10 mouse cellular contexts compared by ENCODE assay signal in the genomic region with DNA sequence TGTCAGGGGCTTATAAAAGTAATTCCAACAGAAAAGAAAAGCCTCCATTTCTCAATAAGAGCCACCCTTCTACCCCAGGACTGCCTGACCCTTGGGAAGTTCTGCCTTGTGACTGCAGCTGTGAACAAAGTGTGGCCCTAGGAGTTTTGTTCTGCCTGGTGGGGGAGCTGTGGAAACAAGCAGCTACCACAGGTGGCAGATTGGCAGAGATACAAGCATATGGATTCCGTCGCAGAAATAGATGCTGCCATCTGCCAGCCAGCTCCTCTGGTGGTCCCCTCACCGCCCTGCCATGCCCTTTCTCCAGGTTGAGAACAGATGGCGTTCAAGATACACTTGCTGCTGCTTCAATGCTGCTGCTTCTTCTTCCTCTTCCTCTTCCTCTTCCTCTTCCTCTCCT. TPM values are rescaled to one million over a fixed set of nuclear protein-coding genes. Genes with fewer than 3 reads are reported as not detected.
DNase-seq lines count a peak whose midpoint lies in the region; ATAC-seq lines count a peak whose summit lies in the region.
"Had no signal": no experiment of that assay in that cellular context is flagged by ENCODE, and none has a peak within 500 bp of the region (broad histone marks: within the 10 kb centered on the region; RNA-seq: fewer than 3 reads in every experiment).

No protein-coding gene starts in this region.

- no peaks in the 10 kb centered on the region for H3K27me3 ChIP-seq in hindbrain, embryonic 11.5 days (ENCODE audit: control insufficient read depth, insufficient read depth, low read length)

- ATAC-seq in frontal cortex, adult (ENCODE audit: low TSS enrichment), result peak; percentile 55; the same call in 1 of the 2 replicates
- ATAC-seq in hindbrain, embryonic 11.5 days (ENCODE audit: low FRiP score), result peak; percentile 69

- peaks cover 3% of the 10 kb centered on the region; the same call in 1 of the 2 replicates for H3K36me3 ChIP-seq in hindbrain, embryonic 11.5 days (ENCODE audit: control insufficient read depth, insufficient read depth, low read length)

- H3K4me2 ChIP-seq in hindbrain, embryonic 11.5 days (replicated peaks; ENCODE audit: low read depth, low read length), result no peak overlapping the region

- H3K4me1 ChIP-seq in hindbrain, embryonic 11.5 days (replicated peaks; ENCODE audit: control insufficient read depth, insufficient read depth, low read length), result peaks cover 4% of the 10 kb centered on the region; the same call in 1 of the 2 replicates

- H3K9me3 ChIP-seq in hindbrain, embryonic 11.5 days (ENCODE audit: control insufficient read depth, low read length), result no peaks in the 10 kb centered on the region

- DNase-seq in frontal cortex, postnatal 25 days (ENCODE audit: low spot score in 2 of 2), result no peak
- peak; percentile 54 to 58 for DNase-seq in right cerebral cortex, adult 2 months (ENCODE audit: low spot score in 2 of 2)
- no peak for DNase-seq in right cerebral cortex, postnatal 4 days
- DNase-seq in hindbrain, embryonic 11.5 days (ENCODE audit: low spot score), result peak; percentile 30
- DNase-seq in retina, postnatal 1 day, result peak; percentile 61
- DNase-seq in yolk sac, embryonic 10.5 days (ENCODE audit: low spot score), result no peak
- DNase-seq in urinary bladder, postnatal 25 days (ENCODE audit: low spot score), result no peak
- DNase-seq: kidney, adult 18-20 months; liver had no signal

- 28% methylated on average over 4 of the region's 4 CpGs for WGBS in hindbrain, embryonic 11.5 days

- H3K27ac ChIP-seq in hindbrain, embryonic 11.5 days (ENCODE audit: low read depth, low read length), result no peak overlapping the region

- no peak overlapping the region for H3K4me3 ChIP-seq in hindbrain, embryonic 11.5 days (ENCODE audit: low read depth, low read length)

- no peak overlapping the region for H3K9ac ChIP-seq in hindbrain, embryonic 11.5 days (ENCODE audit: low read depth, low read length)

RNA-seq across cellular contexts. Expression of a gene that starts 37.0 kb away (rescaled TPM):
- 343 and 384 TPM in 2 replicates for polyA plus RNA-seq in hindbrain, embryonic 11.5 days (2014; fragmentation: Nextera tagmentation; extraction: Ambion mirVana)

Comparison
In these comparisons a context has a peak if more than half of its experiments do, and no peak if none do; other contexts are left out.
1. DNase-seq: peak in right cerebral cortex, adult 2 months (2 of 2), hindbrain, embryonic 11.5 days (single experiment) and retina, postnatal 1 day (single experiment); none in frontal cortex, postnatal 25 days (0 of 2), right cerebral cortex, postnatal 4 days (single experiment), yolk sac, embryonic 10.5 days (single experiment) and urinary bladder, postnatal 25 days (single experiment).